Comparison of ENCODE assay signal across 8 mouse cellular contexts in the genomic region with DNA sequence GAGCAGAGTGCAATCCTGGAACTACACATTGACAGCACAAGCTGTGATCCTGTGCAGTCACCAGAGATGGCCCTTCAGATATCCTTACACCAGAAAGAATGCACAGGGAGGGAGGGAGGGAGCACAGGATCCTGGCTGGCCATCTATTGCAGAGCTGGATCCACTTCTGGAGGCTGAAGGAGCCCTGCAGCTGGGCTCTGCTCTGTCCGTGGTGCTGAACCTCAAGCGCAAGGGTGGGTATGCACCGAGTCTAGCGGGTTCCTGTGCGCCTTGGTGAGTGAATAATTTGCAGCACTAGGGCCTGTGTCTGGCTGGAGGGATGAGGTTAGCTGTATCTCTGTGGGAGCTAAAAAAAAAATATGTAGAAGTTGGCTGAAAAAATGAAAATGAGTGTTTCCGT. TPM values are rescaled to one million over a fixed set of nuclear protein-coding genes. Genes with fewer than 3 reads are reported as not detected.
A peak's percentile ranks its signal among the peaks of the same experiment; 100 is the strongest.
DNase-seq lines count a peak whose midpoint lies in the region; ATAC-seq and TF ChIP-seq lines count a peak whose summit lies in the region.
"Had no signal": no experiment of that assay in that cellular context is flagged by ENCODE, and none has a peak within 500 bp of the region (broad histone marks: within the 10 kb centered on the region; RNA-seq: fewer than 3 reads in every experiment).

No protein-coding gene starts in this region.

- TF ChIP-seq CTCF in thymus, adult 2 months (IDR thresholded peaks at IDR 0.05; ENCODE audit: borderline replicate concordance, control insufficient read depth, extremely low read depth, insufficient read depth, low read length, poor library complexity): no peak
- no peak for TF ChIP-seq CTCF in brain, embryonic 14.5 days (IDR thresholded peaks at IDR 0.05; ENCODE audit: borderline replicate concordance, extremely low read depth, insufficient read depth, insufficient read length)
- no peak for TF ChIP-seq CTCF in layer of hippocampus, adult 2 months (conservative IDR thresholded peaks at IDR 0.05)

- H3K27ac ChIP-seq in thymus, adult 2 months (ENCODE audit: control insufficient read depth, insufficient read depth, low read length): no peak overlapping the region
- H3K27ac ChIP-seq in limb, embryonic 14.5 days (replicated peaks; ENCODE audit: low read depth, low read length): no peak overlapping the region
- H3K27ac ChIP-seq in layer of hippocampus, adult 2 months: no peak overlapping the region

- H3K4me2 ChIP-seq in limb, embryonic 14.5 days (replicated peaks; ENCODE audit: low read depth, low read length, severe bottlenecking): no peak overlapping the region

- no peaks in the 10 kb centered on the region for H3K9me3 ChIP-seq in limb, embryonic 14.5 days (ENCODE audit: control insufficient read depth, low read length)
- H3K9me3 ChIP-seq: megakaryocyte, embryonic 14.5 days had no signal

- DNase-seq in thymus, adult 2 months: peak; percentile 47
- no peak for DNase-seq in thymus, adult 18-20 months
- DNase-seq in brain, embryonic 14.5 days (ENCODE audit: low read depth): peak; percentile 66
- peak; percentile 80 to 87 for DNase-seq in heart, postnatal 10 days
- peak; percentile 85 for DNase-seq in limb, embryonic 14.5 days (ENCODE audit: low spot score)
- DNase-seq in splenic B cell, adult 2 months (ENCODE audit: low read depth, low spot score): peak; percentile 2
- no peak for DNase-seq in layer of hippocampus, adult 2 months (ENCODE audit: low spot score in 2 of 2)

- ATAC-seq in limb, embryonic 14.5 days (ENCODE audit: low FRiP score, low read depth): peak; percentile 65; the same call in 1 of the 2 replicates

- H3K27me3 ChIP-seq in thymus, adult 2 months (ENCODE audit: control insufficient read depth, insufficient read depth, low read length): no peaks in the 10 kb centered on the region; the same call in 1 of the 2 replicates
- H3K27me3 ChIP-seq in limb, embryonic 14.5 days (ENCODE audit: control insufficient read depth, insufficient read depth, low read length): no peaks in the 10 kb centered on the region
- no peaks in the 10 kb centered on the region for H3K27me3 ChIP-seq in splenic B cell, adult 2 months (ENCODE audit: control insufficient read depth, insufficient read depth, low read length, poor library complexity, severe bottlenecking)
- H3K27me3 ChIP-seq: megakaryocyte, embryonic 14.5 days had no signal

- 17% methylated on average over 6 of the region's 6 CpGs for WGBS in thymus, adult 2 months
- WGBS in limb, embryonic 14.5 days: 10% methylated on average over 6 of the region's 6 CpGs

- no peaks in the 10 kb centered on the region for H3K36me3 ChIP-seq in thymus, adult 2 months (ENCODE audit: control insufficient read depth, insufficient read depth, low read length)
- H3K36me3 ChIP-seq in limb, embryonic 14.5 days (ENCODE audit: control insufficient read depth, insufficient read depth, low read length): no peaks in the 10 kb centered on the region
- no peaks in the 10 kb centered on the region for H3K36me3 ChIP-seq in splenic B cell, adult 2 months (ENCODE audit: control insufficient read depth, insufficient read depth, low read length, poor library complexity, severe bottlenecking)

- TF ChIP-seq POLR2A in thymus, adult 2 months (IDR thresholded peaks at IDR 0.05; ENCODE audit: control insufficient read depth, extremely low read depth, insufficient read depth, low read length, poor library complexity): no peak
- TF ChIP-seq POLR2A in brain, embryonic 14.5 days (IDR thresholded peaks at IDR 0.05; ENCODE audit: borderline replicate concordance, extremely low read depth, insufficient read depth, insufficient read length, poor library complexity, severe bottlenecking): no peak
- TF ChIP-seq POLR2A in limb, embryonic 14.5 days (IDR thresholded peaks at IDR 0.05; ENCODE audit: borderline replicate concordance, extremely low read depth, insufficient read depth, insufficient read length): no peak

- no peak overlapping the region for H3K9ac ChIP-seq in limb, embryonic 14.5 days (ENCODE audit: low read depth, low read length, severe bottlenecking)

- intact Hi-C loops in heart, postnatal 10 days (cut with DNase I): no loop called here

- H3K4me3 ChIP-seq in thymus, adult 2 months (ENCODE audit: control insufficient read depth, insufficient read depth, low read length): no peak overlapping the region
- no peak overlapping the region for H3K4me3 ChIP-seq in limb, embryonic 14.5 days (replicated peaks; ENCODE audit: low read length)
- H3K4me3 ChIP-seq in layer of hippocampus, adult 2 months: no peak overlapping the region
- H3K4me3 ChIP-seq: megakaryocyte, embryonic 14.5 days had no signal

- no peaks in the 10 kb centered on the region for H3K4me1 ChIP-seq in thymus, adult 2 months (replicated peaks; ENCODE audit: control insufficient read depth, insufficient read depth, low read length)
- no peaks in the 10 kb centered on the region for H3K4me1 ChIP-seq in limb, embryonic 14.5 days (ENCODE audit: control insufficient read depth, insufficient read depth, low read length)
- H3K4me1 ChIP-seq: megakaryocyte, embryonic 14.5 days had no signal

RNA-seq across cellular contexts. Expression of gene Scn10a, which starts 12.4 kb away (rescaled TPM):
- 0.09 and 0.20 TPM in 2 replicates for polyA plus RNA-seq in thymus, adult 2 months (2012; rRNA removed)
- polyA plus RNA-seq in brain, embryonic 14.5 days (2012; rRNA removed): 0.44 and 0.90 TPM in 2 replicates
- 1 to 10 TPM in 1 of 2 experiments, under 1 TPM in 1; 0.82 to 1.0 TPM for total RNA-seq in heart, postnatal 10 days (2021)
- 0.10 TPM in 2 replicates for polyA plus RNA-seq in limb, embryonic 14.5 days (2012; rRNA removed)
- not detected in 2 replicates for polyA plus RNA-seq in limb, embryonic 14.5 days (2014; fragmentation: Nextera tagmentation; extraction: Ambion mirVana)
- total RNA-seq in layer of hippocampus, adult 2 months (2021): not detected

Comparison
In these comparisons a context has a peak if more than half of its experiments do, and no peak if none do; other contexts are left out.
1. DNase-seq: peak in thymus, adult 2 months (single experiment), brain, embryonic 14.5 days (single experiment), heart, postnatal 10 days (2 of 2), limb, embryonic 14.5 days (single experiment) and splenic B cell, adult 2 months (single experiment); none in thymus, adult 18-20 months (0 of 2) and layer of hippocampus, adult 2 months (0 of 2).